Mouse (Mus musculus) gastrocnemius, adult 8-10 months (tissue): ENCODE measurements around the gene Igsf9. TPM values are rescaled to one million over a fixed set of nuclear protein-coding genes. Genes with fewer than 3 reads are reported as not detected.

Source experiments
- DNase-seq, 2 experiments: peaks; one replicate each; pipeline ENCODE4 v3.0.0; 2022; ENCODE audit warnings: low spot score in 2 of 2
- total RNA-seq, 4 experiments: library from RNA; stranded (reverse); gene quantifications; 2 replicates each; pipeline ENCODE4 v1.2.4; 2022

Igsf9 gene
- total RNA-seq, 4 experiments from 2014 or later = 0.20 TPM; not detected in 3

DNA sequence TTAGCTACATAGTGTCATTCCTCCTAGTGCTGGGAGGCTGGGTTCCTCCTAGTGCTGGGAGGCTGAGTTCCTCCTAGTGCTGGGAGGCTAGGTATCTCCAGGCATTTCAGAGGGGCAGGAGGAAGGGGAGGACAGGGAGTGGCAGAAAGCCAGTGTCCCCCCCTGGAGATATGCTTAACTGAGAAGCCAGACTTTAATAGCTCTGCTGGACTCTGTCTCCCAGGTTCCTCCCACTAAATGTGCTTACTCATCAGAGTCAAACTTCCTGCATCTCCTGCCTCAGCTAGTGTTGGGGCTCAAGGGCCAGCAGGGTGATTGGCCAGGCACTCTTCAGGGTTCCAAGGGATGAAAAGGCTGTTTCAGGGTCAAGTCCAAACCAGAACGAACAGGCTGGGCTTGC lies 33.8 kb downstream of the Igsf9 start:
- no peak for DNase-seq

DNA sequence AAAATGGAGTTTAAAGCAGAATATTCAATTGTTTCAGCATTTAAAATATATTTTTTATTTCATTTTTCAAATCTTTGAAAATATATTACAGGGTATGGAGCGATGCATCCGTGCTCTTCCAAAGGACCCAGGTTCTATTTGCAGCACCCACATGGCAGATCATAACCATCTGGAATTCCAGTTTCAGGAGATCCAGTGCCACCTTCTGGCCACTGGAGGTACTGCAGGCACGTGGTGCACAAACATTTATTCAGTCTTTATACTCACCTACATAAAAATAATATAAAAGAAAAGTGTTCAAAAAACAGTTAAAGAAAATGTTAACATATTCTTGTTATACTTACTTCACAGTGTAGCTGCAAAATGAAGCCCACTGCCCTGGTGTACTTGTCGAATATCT lies 36.4 kb downstream of the Igsf9 start:
- no peak for DNase-seq

DNA sequence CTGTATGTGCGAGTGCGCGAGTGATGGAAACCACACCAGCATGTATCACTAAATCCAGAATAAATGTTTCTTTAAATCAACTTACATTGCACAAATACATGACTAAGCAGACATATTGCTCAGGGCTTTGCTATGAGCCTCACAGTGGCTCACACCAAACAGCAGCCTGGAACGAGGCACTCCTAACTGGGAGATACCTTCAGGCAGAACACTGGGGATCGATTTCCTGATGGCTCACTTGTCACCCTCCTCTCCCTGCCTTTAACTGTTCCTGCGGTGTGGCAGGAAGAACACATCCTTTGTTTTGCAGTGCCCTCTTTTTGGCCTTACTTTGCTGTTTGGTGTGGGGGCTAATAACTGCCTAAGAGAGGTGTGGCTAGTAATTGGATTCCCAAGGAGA lies 38.1 kb downstream of the Igsf9 start:
- DNase-seq = no peak

DNA sequence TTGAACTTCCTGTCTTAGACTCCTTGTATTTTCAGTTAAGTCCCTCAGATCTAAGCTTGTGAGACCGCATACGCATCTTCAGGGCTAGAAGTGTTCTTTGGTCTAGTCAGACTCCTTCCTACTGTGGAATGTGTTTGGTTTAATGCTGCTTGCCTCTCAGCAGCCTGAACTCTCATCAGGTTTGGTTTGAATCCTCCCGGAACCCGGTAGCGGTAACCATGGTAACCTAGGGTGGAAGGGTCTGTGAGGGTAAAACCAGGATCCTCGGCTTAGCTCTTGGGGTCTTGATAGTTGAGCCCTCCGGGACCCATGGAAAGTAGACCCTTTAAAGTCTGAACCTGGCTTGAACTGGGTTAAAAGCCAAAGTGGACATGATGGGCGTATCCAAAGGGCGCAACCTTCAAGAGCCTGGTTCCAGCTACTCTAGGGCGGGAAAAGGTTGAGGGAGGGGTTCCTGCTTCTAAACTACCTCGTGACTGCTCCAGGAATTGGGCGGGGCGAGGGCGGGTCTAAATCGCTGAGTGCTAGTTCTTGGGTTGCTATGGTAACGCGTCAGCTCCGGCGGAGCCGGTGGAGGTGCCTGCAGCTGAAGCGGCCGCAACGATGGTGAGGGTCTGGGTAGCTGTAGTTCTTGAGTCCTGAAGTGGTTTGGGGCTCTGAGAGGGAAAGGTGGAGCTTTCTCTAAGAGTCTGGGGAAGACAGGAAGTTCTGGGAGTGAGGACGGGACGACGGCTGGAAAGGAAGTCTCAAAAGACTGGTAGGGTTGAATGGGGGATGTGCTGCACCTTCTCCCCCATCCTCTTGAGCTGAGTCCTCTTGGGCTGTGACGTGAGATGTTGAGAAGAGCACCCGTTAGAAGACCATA lies 39.2 kb downstream of the Igsf9 start, which contains the start of gene Cfap45:
TSS of gene Cfap45 (plus strand) at position 226 of the 865 bp plus-strand sequence.
- peak; percentile 43 to 60 for DNase-seq

DNA sequence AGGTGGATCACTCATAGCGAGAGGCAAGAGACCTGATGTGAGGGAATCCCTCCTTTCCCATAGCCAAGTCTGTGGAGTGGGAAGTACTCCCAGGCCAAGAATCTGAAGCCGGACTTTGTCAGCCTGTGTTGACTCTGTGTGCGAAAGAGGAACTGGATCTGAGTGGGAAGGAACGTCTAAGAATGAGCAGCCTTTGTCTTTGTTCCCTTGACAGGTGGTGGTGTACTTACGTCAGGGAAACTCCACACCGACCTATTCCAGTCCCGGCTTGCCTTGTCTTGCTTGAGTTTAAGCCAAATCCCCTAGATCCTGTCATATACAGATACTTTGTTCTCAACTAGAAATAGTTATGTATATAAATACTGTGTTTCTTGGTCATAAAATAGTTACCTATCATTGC lies 40.9 kb downstream of the Igsf9 start:
- no peak for DNase-seq

DNA sequence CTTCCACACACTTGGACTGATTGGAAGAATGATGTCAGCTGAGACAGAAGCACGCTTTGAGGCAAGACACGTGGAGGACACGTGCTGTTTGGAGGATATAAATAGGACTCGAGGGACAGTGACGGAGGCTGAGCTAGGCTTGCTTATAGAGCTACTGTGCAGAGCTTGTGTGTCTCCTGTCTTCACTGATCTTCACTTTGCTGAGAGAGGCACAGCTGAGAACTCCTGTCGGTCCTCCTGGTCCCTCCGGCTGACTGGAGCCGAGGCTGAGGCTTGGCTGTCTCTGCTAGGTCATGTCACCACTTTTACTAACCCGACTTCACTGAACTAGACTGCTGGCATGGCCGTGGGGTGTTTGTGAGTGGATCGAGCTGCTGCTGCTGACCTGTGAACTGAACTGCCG lies 42.1 kb downstream of the Igsf9 start:
- no peak for DNase-seq

DNA sequence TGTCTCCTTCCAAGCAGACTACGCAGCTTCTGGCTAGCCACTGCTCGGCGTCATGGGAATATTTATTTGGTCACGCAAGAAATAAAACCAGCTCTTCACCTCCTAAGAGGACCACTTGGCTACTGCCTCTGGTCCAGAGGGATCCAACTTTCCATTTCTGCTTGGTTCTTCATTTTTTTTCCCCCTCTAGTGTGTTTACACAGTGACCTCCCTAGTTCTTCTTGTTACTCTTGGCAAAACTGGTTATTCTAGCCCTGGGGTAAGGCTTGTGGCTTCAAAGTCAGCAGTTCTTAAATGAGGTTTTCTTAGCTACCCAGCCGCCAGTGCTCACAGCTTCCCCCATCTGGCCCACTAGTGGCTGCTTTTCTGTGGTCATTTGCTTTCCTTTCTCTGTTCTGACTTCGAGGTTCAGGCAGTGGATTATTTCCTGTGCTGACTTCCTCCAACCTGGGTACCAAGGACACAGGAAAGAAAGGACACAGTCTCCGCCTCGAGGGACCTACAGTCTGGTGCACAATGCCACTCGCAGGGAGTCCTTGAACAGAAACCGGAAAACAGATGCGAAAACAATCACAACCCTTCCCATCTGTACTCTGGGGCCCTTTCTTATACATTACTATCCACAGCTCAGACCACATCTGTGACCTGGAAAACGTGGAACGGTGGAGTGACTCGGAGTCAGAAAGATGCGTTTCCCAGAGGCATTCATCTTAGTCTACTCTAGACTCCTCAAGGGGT lies 43.6 kb downstream of the Igsf9 start:
- DNase-seq = no peak

DNA sequence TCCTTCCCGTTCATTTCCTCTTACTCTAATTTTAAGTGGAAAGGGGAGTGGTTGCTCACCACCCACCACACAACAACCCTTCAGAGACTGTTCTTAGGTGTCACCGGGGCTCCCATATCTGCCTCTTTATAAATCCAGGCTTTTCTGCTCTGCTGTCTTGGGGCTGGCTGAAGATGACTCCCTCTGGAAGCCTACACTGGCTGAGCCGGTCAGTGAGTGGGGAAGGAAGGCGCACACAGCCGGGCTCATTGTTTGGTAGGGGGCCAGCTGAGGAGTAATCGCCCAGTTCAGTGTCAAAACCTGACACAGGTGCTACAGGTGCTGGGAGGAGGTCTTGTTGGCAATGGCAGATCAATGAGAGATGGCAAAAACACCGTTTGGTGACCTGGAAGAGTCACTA lies 44.4 kb downstream of the Igsf9 start:
- DNase-seq = no peak

DNA sequence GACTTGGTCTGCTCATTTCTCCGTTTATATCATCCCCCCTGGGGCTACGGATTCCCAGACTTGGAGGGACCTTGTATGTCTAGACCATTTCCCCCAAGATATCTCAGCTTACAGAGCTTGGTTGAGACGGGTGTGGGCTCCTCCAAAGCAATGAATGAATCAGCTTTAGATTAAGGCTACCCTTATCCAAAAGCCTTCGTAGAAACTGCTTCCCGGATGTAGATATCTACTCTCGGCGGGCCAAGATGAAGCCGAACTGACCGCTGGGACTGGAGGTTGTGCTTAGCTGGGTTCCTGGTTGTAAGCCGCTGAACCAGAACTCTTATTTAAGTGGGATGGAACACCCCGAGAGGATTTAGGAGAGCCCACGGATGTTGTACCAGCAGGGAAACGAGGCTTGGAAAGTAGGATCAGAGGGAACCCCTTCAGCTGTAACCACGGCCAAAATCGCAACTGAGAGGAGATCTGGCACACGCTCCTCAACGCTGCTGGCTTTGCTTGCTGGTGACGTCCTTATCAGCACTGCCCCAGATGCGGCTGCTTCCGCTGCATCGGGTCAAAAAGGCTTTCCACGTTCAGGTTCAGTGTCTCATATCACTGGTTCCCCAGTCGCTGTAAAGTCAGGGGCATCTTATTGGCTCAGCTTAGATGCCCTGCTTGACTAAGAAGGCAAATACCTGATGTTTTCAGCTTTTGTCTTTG lies 44.9 kb downstream of the Igsf9 start:
- no peak for DNase-seq

DNA sequence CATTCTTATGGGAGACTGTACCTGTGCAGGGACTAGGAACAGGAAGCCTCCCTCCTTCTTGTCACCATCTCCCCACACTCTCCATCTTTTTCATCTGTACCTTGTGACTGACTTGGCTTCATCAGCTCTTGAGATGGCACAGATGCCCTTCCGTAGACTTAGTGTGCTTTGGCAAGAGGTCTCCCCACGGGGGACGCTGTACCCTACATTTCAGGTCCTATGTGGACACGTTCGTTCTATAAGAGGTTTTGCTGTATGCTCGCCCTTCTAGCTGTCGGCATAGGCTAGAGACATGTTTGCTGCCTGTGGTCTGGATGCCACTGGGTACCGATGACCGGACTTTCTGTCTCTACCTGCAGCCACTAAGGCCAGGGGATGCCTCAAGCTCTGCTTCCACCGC lies 45.8 kb downstream of the Igsf9 start:
- DNase-seq = no peak

DNA sequence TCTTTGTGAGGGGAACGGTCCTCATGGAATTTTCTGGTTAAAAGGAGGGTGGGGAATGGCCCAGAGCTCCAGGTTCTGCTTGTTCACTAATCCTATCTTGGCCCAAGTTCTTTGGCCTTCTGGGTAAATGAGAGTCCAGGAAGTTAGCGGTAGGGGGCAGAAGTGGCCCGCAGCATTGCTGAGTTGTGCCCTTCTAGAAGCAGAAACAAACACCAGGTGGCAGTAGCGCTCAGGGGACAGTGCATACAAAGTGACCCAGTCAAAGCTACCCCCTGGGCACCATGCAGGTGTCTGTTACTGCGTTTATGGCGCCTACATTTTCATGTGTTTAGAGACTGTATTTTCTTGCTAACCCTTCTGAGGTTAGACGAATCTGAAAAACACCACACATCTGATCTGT lies 47.1 kb downstream of the Igsf9 start:
- peak; percentile 75 to 78 for DNase-seq

DNA sequence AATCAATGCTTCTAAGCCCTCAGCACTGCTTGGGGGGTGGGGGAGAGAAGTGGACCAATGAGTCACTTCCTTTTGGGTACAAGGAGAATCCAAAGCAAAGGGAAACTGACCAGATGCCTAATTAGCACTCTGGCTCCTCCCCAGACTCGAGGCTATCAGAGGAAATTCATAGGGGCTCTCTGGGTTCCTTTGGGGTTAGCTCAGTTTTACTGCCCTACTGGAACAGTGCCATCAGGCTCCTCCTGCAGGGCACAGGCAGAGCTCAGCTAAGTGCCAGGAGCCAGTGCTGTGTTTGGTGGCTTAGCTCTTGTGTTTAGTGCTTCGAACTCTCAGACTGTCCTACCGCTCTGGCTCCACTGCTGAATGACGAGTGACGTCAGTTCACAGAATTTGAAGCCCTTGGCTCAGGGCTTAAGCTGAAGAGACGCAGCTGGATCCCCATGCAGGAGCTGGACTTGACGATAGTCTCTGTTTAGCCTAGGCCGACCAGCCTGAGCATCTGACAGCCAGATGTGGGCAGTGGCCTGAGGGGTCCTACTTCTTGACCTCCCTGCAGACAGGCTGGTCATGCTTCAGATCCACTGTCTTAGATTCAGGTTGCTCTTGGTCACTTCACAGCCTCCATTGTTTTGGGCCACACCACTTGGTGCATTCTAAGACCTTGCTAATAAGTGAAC lies 49.1 kb downstream of the Igsf9 start:
- DNase-seq = no peak

DNA sequence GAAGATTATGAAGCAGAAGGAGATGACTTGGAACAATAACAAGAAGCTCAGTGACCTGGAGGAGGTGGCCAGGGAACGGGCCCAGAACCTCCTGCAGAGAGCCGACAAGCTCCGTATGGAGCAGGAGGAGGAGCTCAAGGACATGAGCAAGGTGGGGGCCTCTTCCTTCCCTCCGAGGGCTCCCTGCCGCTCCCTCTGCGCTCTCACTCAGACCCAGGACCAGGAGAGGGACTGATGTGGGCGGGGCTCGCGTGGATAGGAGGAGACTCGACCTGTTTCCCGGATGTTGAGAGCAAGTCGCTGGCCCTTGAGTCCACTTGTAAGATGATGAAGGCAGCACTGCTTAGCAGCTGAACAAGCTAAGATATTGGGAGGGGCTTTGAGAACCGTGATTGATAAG lies 51.0 kb downstream of the Igsf9 start:
- DNase-seq = no peak

DNA sequence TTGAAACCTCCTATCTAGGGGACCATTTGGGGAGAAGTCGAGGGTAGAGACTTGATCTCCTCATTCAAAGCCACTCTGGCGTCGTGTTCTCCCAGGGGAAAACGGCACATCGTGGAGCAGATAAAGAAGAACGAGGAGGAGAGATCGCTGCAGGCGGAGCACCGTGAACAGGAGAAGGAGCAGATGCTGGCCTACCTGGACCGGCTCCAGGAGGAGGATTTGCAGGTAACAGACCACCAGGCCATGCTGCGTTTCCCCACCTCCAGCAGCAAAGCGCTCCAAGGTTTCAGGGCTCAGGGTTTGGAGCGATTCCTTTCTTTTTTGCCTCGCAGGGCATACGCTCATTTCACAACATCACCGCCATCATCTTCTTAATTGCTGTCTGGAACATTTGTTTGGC lies 53.5 kb downstream of the Igsf9 start:
- DNase-seq = no peak

DNA sequence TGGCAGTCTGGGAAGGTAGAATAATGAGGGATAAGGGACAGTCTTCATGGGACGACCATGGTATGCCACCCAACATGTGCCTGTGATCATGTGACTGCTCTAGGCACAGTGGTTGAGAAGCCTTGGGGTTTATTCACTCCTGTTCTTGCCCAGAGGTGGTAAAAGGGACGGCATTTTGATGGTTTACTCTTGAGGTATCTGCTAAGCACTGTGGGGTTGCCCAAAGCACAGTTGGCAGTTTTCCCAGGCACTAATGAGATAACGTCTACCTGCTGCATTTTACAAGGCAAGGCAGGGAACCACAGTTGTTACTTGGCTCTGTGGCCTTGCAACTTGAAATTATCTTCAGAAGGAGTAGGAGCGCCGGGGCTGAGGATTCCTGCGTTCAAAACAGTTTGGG lies 58.2 kb downstream of the Igsf9 start:
- DNase-seq = no peak

DNA sequence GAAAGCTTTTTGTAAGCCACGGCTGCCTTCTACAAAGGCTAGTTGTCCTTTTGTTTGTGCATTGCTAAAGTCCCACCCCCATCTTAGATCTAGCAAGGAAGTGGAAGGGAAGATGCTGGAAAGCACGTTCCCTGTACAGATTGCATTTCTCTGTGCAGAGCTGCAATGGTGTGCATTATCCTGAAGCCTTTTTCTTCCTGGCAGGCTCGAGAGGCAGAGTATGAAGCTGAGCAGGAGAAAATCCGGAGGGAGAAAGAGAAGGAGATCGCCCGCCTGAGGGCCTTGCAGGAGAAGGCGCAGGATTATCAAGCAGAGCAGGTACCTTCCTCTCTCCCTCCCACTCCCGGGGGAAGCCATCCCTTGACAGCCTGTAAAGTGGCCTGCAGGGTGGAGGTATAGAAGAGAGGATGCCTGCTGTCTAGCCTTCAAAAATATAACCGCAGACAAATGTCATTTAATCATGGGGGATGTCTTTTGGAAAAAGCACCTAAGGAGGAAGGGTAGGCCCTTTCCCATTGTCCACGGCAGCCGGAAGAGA lies 58.8 kb downstream of the Igsf9 start:
- DNase-seq = no peak

DNA sequence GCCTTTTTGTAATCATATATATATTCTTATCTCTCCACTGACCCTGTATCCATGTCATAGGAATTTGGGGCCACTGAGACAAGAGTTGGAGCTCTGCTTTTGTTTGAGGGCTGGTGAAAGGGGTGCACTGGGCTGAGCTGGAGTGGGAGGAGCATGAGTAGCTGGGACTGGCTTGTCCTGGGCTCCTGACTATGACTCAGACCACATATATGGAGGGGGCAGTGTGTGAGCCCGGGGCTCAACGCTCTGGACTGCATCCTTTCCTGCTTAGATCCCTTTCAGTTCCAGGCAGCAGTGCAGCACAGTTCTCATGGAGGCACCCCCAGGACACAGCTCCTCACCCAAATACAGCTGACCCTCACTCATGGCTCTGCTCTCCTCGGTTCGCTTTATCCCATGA lies 64.5 kb downstream of the Igsf9 start:
- no peak for DNase-seq
